Mouse (Mus musculus) liver, embryonic 15.5 days (tissue): ENCODE measurements around the gene Kmt5b. TPM values are rescaled to one million over a fixed set of nuclear protein-coding genes. Genes with fewer than 3 reads are reported as not detected.
A peak's percentile ranks its signal among the peaks of the same experiment; 100 is the strongest.

Experiments used
- ATAC-seq: fragments of 200-750 bp; cut with Nextera tagmentation; 2 replicates; pipeline ENCODE4 v1.8.0; 2017; ENCODE audit warnings: moderate number of reproducible peaks, mild to moderate bottlenecking, moderate library complexity; ENCODE audit not compliant: insufficient read depth
- H3K27ac ChIP-seq: fragments of 300-500 bp; sonication (generic); replicated peaks from 2 replicates; pipeline ENCODE4 v1.5.1; 2015; ENCODE audit warnings: mild to moderate bottlenecking, inconsistent platforms
- H3K27me3 ChIP-seq: fragments of 300-500 bp; sonication (generic); 2 replicates; pipeline ENCODE4 v1.6.1; 2015; ENCODE audit warnings: mild to moderate bottlenecking, inconsistent platforms
- H3K36me3 ChIP-seq: fragments of 300-500 bp; sonication (generic); replicated peaks from 2 replicates; pipeline ENCODE4 v1.6.1; 2015; ENCODE audit warnings: moderate library complexity, mild to moderate bottlenecking, inconsistent platforms
- H3K4me1 ChIP-seq: fragments of 300-500 bp; sonication (generic); replicated peaks from 2 replicates; pipeline ENCODE4 v1.6.1; 2015; ENCODE audit warnings: inconsistent platforms
- H3K4me2 ChIP-seq: fragments of 300-500 bp; sonication (generic); 2 replicates; pipeline ENCODE4 v1.6.1; 2015; ENCODE audit warnings: moderate library complexity, mild to moderate bottlenecking, inconsistent platforms
- H3K4me3 ChIP-seq: fragments of 300-500 bp; sonication (generic); replicated peaks from 2 replicates; pipeline ENCODE4 v1.5.1; 2015; ENCODE audit warnings: mild to moderate bottlenecking, inconsistent platforms
- H3K9ac ChIP-seq: fragments of 300-500 bp; sonication (generic); 2 replicates; pipeline ENCODE4 v1.6.1; 2015; ENCODE audit warnings: moderate library complexity, mild to moderate bottlenecking, inconsistent platforms
- H3K9me3 ChIP-seq: fragments of 300-500 bp; sonication (generic); replicated peaks from 2 replicates; pipeline ENCODE4 v1.6.1; 2016; ENCODE audit warnings: inconsistent platforms
- WGBS: fragments of 180-500 bp; shearing (Covaris S2); methylation state at CpG from one replicate; pipeline ENCODE4 v1.1.7; 2015; ENCODE audit warnings: mixed read lengths; ENCODE audit not compliant: insufficient replicate concordance; 5-methylcytosine and 5-hydroxymethylcytosine counted together
- polyA plus RNA-seq: library from polyadenylated mRNA; unstranded; fragments of >200 nt; fragmentation: Nextera tagmentation; extraction: Ambion mirVana; gene quantifications from 2 replicates; pipeline ENCODE4 v1.2.1, GENCODE M21; 2015

The Kmt5b gene
- polyA plus RNA-seq, 1 experiment from 2014 or later, result 6.1 TPM

DNA sequence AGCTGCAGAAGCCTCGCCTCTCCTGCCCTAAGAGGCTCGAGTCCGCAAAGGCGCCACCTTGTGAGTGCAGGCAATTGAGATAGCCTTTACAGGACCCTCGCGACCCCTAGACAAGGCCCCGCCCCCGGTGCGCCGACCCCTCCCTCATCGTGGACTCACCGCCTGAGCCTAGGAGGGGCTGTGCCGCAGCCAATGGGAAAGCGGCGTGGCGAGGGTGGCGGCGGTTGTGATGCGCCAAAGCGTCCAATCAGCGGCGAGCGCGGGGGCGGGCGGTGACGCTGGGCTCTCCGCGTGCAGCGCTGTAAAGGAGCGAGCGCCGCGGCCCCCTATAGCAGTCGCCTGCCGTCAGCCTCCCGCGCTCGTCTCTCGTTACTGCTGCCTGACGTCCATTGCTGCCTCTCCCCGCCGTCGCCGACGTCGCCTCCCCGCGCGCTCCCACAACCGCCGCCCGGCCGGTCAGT is 84.3 kb downstream of the Kmt5b start, which contains the start of gene Chka:
TSS of gene Chka (plus strand) at position 272 of the 461 bp plus-strand sequence.
- Histone ChIP-seq H3K4me2 (peak within 1 kb of the TSS; percentile 99), H3K27ac (peak within 1 kb of the TSS; percentile 91), H3K4me1 (peaks cover 52% of the 10 kb centered on the region), H3K27me3 (no peaks in the 10 kb centered on the region), H3K4me3 (peak within 1 kb of the TSS; percentile 77), H3K9ac (peak within 1 kb of the TSS; percentile 75), H3K36me3 (no peaks in the 10 kb centered on the region), H3K9me3 (no peaks in the 10 kb centered on the region)
- ATAC-seq, result peak; percentile 95
- WGBS, result under 1% methylated on average over 54 of the region's 54 CpGs

DNA sequence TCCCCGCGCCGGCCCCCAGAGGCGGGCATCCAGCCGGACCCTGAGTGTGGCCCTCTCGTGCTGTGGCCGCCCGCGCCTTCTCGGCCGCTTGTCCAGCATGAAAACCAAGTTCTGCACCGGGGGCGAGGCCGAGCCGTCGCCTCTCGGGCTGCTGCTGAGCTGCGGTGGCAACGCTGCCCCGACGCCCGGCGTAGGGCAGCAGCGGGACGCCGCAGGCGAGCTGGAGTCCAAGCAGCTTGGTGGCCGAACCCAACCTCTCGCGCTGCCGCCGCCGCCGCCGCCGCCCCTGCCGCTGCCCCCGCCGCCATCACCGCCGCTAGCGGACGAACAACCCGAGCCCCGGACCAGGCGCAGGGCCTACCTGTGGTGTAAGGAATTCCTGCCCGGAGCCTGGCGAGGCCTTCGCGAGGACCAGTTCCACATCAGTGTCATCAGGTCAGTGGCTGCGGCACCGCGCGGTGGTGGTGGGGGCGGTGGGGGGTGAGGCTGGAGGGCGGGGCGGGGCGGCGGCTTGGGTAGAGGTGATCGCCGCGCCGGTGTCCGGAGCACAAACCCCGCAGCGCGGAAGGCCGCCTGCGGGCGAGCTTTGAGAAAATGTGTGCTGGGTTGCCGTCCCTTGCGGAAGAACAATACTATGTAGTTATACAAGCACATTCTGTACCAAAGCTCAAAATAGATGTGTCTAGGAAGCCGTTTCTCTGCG is 84.9 kb downstream of the Kmt5b start:
- Histone ChIP-seq H3K4me2 (peak overlapping the region; percentile 99), H3K9ac (peak overlapping the region; percentile 75), H3K4me3 (peak overlapping the region; percentile 77), H3K9me3 (no peaks in the 10 kb centered on the region), H3K36me3 (no peaks in the 10 kb centered on the region), H3K27me3 (no peaks in the 10 kb centered on the region), H3K4me1 (peaks cover 52% of the 10 kb centered on the region), H3K27ac (peak overlapping the region; percentile 91)
- WGBS, result under 1% methylated on average over 74 of the region's 74 CpGs
- ATAC-seq, result peak; percentile 43

DNA sequence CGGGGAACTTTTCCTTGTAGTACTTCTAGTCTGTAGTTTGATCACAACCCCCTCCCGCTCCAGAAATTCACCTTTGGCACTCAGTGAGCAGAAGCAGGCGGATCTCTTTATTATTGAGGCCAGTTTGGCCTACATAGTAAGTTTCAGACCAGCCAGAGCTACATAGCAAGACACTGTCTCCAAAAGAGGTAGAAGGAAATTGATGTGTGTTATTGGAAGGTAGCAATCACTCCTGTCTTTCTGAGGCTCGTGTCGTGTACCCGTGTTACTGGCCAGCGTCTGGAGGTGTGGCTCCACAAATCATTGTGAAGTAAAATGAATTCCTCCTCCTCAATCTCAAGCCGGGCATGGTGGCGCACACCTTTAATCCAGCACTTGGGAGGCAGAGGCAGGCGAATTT is 85.9 kb downstream of the Kmt5b start:
- no peak overlapping the region for H3K27ac ChIP-seq
- no peak overlapping the region for H3K9ac ChIP-seq
- 74% methylated on average over 10 of the region's 10 CpGs for WGBS
- H3K4me2 ChIP-seq, result peak overlapping the region; percentile 99
- no peak for ATAC-seq
- H3K4me3 ChIP-seq, result peak overlapping the region; percentile 77
- no peaks in the 10 kb centered on the region for H3K36me3 ChIP-seq
- H3K9me3 ChIP-seq, result no peaks in the 10 kb centered on the region
- H3K4me1 ChIP-seq, result peaks cover 56% of the 10 kb centered on the region
- H3K27me3 ChIP-seq, result no peaks in the 10 kb centered on the region

DNA sequence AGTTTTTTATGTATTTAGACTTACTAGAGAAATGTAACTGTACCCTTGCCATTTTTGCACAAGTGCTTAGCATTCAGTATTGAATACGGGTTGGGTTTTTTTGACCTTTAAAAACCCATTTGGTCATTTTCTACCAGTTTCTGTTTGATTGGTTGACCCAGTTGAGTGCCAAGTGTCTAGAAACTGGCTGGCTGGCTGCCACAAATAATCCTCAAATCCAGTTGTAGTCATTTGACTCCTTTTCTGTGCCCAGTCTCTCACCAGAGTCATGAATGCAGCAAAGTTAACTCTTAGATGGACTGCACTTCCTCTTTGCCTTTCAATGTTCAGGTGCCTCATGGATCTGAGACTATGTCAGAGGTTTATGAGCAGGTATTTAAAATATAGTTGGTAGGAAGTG is 86.7 kb downstream of the Kmt5b start:
- WGBS, result 81% methylated on average over 1 of the region's 1 CpGs
- H3K9ac ChIP-seq, result no peak overlapping the region
- peaks cover 56% of the 10 kb centered on the region for H3K4me1 ChIP-seq
- no peak overlapping the region for H3K27ac ChIP-seq
- H3K4me3 ChIP-seq, result no peak overlapping the region
- H3K4me2 ChIP-seq, result peak overlapping the region; percentile 99; the same call in 1 of the 2 replicates
- H3K9me3 ChIP-seq, result no peaks in the 10 kb centered on the region
- no peaks in the 10 kb centered on the region for H3K36me3 ChIP-seq
- ATAC-seq, result no peak
- no peaks in the 10 kb centered on the region for H3K27me3 ChIP-seq

DNA sequence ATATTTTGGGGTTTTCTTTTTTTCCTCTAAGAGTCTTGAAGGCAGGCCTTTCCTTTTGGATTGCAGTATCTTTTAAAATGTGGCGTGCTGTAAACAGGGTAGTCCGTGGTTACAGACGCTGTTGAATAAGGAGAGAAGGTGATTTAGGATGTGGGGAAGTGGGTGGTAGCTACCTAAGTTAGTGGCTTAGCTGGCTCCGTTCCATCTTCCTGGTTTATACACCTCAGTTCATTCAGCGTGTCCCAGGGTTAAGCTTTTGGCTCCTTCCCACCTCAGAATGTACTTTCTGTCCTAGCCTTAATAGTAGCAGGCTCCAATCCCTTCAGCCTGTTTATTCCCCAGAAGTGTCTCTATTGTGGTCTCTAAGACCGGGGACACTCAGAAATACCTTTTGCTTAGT is 87.9 kb downstream of the Kmt5b start:
- Histone ChIP-seq H3K27me3 (no peaks in the 10 kb centered on the region), H3K9me3 (no peaks in the 10 kb centered on the region), H3K27ac (no peak overlapping the region), H3K4me2 (peak overlapping the region; percentile 33; the same call in 1 of the 2 replicates), H3K4me3 (no peak overlapping the region), H3K9ac (no peak overlapping the region), H3K4me1 (peaks cover 52% of the 10 kb centered on the region), H3K36me3 (no peaks in the 10 kb centered on the region)
- ATAC-seq, result no peak
- WGBS, result 48% methylated on average over 6 of the region's 6 CpGs

DNA sequence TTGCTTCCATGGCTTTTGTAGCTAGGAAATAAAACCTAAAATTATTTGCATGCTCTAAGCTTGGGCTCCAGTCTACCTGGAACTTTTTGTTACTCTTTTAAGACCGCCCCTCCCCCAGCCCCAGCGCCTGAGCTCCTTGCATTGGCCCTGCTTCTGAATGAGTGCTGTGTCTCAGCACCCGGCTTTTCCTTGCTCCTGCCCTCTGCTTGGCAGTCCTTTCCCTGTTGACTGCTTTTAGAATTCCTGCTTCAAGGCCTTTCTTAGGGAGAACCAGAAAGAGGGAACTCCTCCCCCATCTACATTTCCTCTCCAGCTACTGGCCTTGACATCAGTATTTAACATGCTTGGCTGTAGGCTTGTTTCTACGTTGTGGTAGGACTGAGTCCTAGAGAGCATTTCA is 88.4 kb downstream of the Kmt5b start:
- Histone ChIP-seq H3K9ac (no peak overlapping the region), H3K27me3 (no peaks in the 10 kb centered on the region), H3K4me1 (peaks cover 47% of the 10 kb centered on the region), H3K4me2 (peak overlapping the region; percentile 33), H3K36me3 (no peaks in the 10 kb centered on the region; the same call in 1 of the 2 replicates), H3K9me3 (no peaks in the 10 kb centered on the region), H3K4me3 (no peak overlapping the region), H3K27ac (no peak overlapping the region)
- ATAC-seq, result no peak
- WGBS, result 33% methylated on average over 4 of the region's 4 CpGs

DNA sequence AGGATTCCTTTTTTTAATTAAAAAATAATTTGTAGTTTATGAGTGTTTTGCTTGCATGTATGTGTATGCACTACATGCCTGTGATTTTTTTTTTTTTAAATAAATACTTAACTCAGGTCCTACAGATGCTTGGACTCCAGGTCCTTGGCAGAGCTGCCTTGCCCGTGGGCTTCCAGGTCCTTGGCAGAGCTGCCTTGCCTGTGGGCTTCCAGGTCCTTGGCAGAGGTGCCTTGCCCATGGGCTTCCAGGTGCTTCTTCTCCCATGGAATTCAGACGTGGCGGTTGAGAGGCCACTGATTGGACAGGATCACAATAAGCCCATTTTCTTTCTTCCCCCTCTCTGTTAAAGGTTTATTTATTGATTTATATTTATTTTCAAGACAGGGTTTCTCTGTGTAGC is 90.0 kb downstream of the Kmt5b start:
- no peak overlapping the region for H3K9ac ChIP-seq
- H3K4me3 ChIP-seq, result no peak overlapping the region
- no peak for ATAC-seq
- peaks cover 33% of the 10 kb centered on the region for H3K4me1 ChIP-seq
- no peaks in the 10 kb centered on the region; the same call in 1 of the 2 replicates for H3K36me3 ChIP-seq
- H3K4me2 ChIP-seq, result no peak overlapping the region
- 71% methylated on average over 3 of the region's 3 CpGs for WGBS
- no peaks in the 10 kb centered on the region for H3K9me3 ChIP-seq
- H3K27me3 ChIP-seq, result no peaks in the 10 kb centered on the region
- H3K27ac ChIP-seq, result no peak overlapping the region

DNA sequence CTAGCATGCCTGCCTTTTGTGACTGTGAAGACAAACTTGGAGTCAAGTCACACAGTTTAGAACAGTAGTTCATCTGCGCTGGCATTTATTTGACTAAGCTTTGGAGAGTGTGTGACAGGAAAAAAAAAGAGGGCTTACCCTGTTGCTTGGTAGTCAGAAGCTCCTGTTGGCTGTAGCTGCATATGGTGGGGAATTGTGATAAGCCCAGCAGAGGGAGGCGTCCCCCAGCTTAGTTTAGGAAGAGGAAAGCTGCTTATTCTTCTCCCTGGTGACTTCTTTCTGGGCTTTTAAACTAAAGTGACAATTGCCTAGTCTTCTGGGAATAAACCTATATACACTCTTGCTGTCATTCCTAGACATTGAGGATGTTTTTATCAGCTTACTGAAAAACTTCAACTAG is 95.5 kb downstream of the Kmt5b start:
- H3K4me1 ChIP-seq, result peaks cover 12% of the 10 kb centered on the region
- 30% methylated on average over 2 of the region's 2 CpGs for WGBS
- H3K9ac ChIP-seq, result no peak overlapping the region
- H3K4me2 ChIP-seq, result no peak overlapping the region
- no peak overlapping the region for H3K27ac ChIP-seq
- H3K9me3 ChIP-seq, result no peaks in the 10 kb centered on the region
- no peaks in the 10 kb centered on the region for H3K27me3 ChIP-seq
- H3K36me3 ChIP-seq, result peaks cover 15% of the 10 kb centered on the region
- H3K4me3 ChIP-seq, result no peak overlapping the region
- no peak for ATAC-seq

DNA sequence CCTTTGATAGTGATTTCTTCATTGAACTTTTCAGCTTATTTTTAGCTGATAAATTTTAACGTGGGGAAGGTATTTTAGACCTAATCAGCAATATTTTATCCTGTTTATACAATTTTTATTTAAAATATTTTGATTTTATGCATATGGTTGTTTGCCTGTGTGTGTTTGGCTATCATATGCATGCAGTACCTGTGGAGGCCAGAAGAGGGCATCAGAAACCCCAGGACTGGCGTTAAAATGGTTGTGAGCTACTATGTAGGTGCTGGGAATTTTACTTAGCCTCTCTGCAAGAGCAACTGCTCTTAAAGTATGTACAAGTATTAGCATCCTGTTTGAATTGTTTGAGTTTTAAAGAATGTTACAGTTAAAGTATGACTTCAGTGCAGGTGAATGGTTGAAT is 97.7 kb downstream of the Kmt5b start:
- Histone ChIP-seq H3K9ac (no peak overlapping the region), H3K4me3 (no peak overlapping the region), H3K9me3 (no peaks in the 10 kb centered on the region), H3K4me1 (peaks cover 8% of the 10 kb centered on the region), H3K36me3 (peaks cover 15% of the 10 kb centered on the region), H3K27ac (no peak overlapping the region), H3K4me2 (no peak overlapping the region), H3K27me3 (no peaks in the 10 kb centered on the region)
- WGBS, result 60% methylated on average over 2 of the region's 2 CpGs
- ATAC-seq, result no peak

Other genes starting within 250 kb of the Kmt5b start
- 22.4 and 24.6 TPM in 2 replicates for gene Ppp6r3, start 191.7 kb upstream of the Kmt5b start, polyA plus RNA-seq
- 2.1 and 2.6 TPM in 2 replicates for gene Lrp5, start 80.9 kb upstream of the Kmt5b start, polyA plus RNA-seq
- gene 1810055G02Rik, start 59.1 kb upstream of the Kmt5b start, polyA plus RNA-seq, result 16.0 and 16.6 TPM in 2 replicates
- 20.1 and 24.8 TPM in 2 replicates for gene Chka, start 84.4 kb downstream of the Kmt5b start, polyA plus RNA-seq
- 29.5 and 38.6 TPM in 2 replicates for gene Tcirg1, start 139.7 kb downstream of the Kmt5b start, polyA plus RNA-seq
- gene Ndufs8, start 145.4 kb downstream of the Kmt5b start, polyA plus RNA-seq, result 168 and 173 TPM in 2 replicates
- 8.7 and 9.4 TPM in 2 replicates for gene Aldh3b1, start 162.4 kb downstream of the Kmt5b start, polyA plus RNA-seq
- gene Unc93b1, start 167.8 kb downstream of the Kmt5b start, polyA plus RNA-seq, result 32.2 and 36.8 TPM in 2 replicates
- gene Aldh3b3, start 191.2 kb downstream of the Kmt5b start, polyA plus RNA-seq, result 0.03 TPM in 1 of 2 replicates, not detected in the other
- 0.18 and 0.32 TPM in 2 replicates for gene Aldh3b2, start 204.9 kb downstream of the Kmt5b start, polyA plus RNA-seq
- gene Acy3, start 219.1 kb downstream of the Kmt5b start, polyA plus RNA-seq, result 10.8 and 11.1 TPM in 2 replicates
- gene Tbx10, start 225.3 kb downstream of the Kmt5b start, polyA plus RNA-seq, result 0.21 and 0.33 TPM in 2 replicates
- 13.3 and 13.8 TPM in 2 replicates for gene Nudt8, start 233.2 kb downstream of the Kmt5b start, polyA plus RNA-seq
- gene Gm49405, start 233.2 kb downstream of the Kmt5b start, polyA plus RNA-seq, result 0.45 and 0.48 TPM in 2 replicates
- 0.38 and 0.78 TPM in 2 replicates for gene Doc2g, start 235.9 kb downstream of the Kmt5b start, polyA plus RNA-seq
- 152 and 163 TPM in 2 replicates for gene Ndufv1, start 245.4 kb downstream of the Kmt5b start, polyA plus RNA-seq